ENCODE assay signal across 7 mouse cellular contexts in the genomic region with DNA sequence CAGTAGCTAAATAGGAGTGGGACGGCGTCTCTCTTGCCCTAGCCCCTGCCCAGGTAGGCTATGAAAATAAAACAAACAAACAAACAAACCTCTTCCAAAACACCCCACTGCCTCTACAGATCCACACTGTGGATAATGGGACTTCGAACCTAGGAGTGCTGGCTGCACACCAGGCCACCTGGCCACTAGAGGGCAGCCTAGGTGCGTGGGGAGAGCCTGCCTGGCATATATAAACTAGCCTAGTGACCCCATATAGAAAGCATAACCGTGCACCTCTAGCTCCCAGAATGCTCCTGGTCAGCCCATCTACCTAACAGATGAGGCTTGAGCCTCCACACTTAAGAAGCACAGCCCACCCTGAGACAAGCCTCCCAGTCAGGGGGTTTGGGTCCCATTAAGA. TPM values are rescaled to one million over a fixed set of nuclear protein-coding genes. Genes with fewer than 3 reads are reported as not detected.
DNase-seq lines count a peak whose midpoint lies in the region; ATAC-seq lines count a peak whose summit lies in the region.

No protein-coding gene starts in this region.

- no peaks in the 10 kb centered on the region for H3K9me3 ChIP-seq in forebrain, embryonic 13.5 days (replicated peaks)
- H3K9me3 ChIP-seq in hindbrain, embryonic 10.5 days = no peaks in the 10 kb centered on the region
- H3K9me3 ChIP-seq in limb, embryonic 11.5 days (ENCODE audit: control insufficient read depth, low read length) = no peaks in the 10 kb centered on the region
- no peaks in the 10 kb centered on the region for H3K9me3 ChIP-seq in midbrain, embryonic 13.5 days
- no peaks in the 10 kb centered on the region for H3K9me3 ChIP-seq in stomach, embryonic 15.5 days

- H3K4me1 ChIP-seq in forebrain, embryonic 13.5 days = peaks cover 47% of the 10 kb centered on the region
- H3K4me1 ChIP-seq in hindbrain, embryonic 10.5 days (replicated peaks) = peaks cover 84% of the 10 kb centered on the region
- 0 out of 2 replicates have a peak, but pooled peaks cover 2% of the 10 kb centered on the region for H3K4me1 ChIP-seq in limb, embryonic 11.5 days (ENCODE audit: control insufficient read depth, insufficient read depth, low read length)
- peaks cover 54% of the 10 kb centered on the region for H3K4me1 ChIP-seq in midbrain, embryonic 13.5 days (replicated peaks)
- H3K4me1 ChIP-seq in stomach, embryonic 15.5 days = peaks cover 23% of the 10 kb centered on the region

- DNase-seq in Muller cell, postnatal 12 days (ENCODE audit: inconsistent ontology term) = peak; percentile 36
- DNase-seq in c-Kit-positive CD71-positive TER-119-positive erythroid progenitor cells, embryonic 14.5 days (ENCODE audit: low spot score) = peak; percentile 72
- DNase-seq in hindbrain, embryonic 10.5 days (ENCODE audit: low spot score) = peak; percentile 68
- peak; percentile 82 for DNase-seq in limb, embryonic 11.5 days (ENCODE audit: low spot score)

- 32% methylated on average over 5 of the region's 5 CpGs for WGBS in forebrain, embryonic 13.5 days
- WGBS in hindbrain, embryonic 10.5 days = 38% methylated on average over 5 of the region's 5 CpGs
- whole genome bisulfite sequencing in limb, embryonic 11.5 days = 47% methylated on average over 5 of the region's 5 CpGs
- 42% methylated on average over 5 of the region's 5 CpGs for WGBS in midbrain, embryonic 13.5 days
- 36% methylated on average over 5 of the region's 5 CpGs for WGBS in stomach, embryonic 15.5 days

- H3K4me2 ChIP-seq in forebrain, embryonic 13.5 days = no peak overlapping the region
- no peak overlapping the region for H3K4me2 ChIP-seq in limb, embryonic 11.5 days (ENCODE audit: low read depth, severe bottlenecking)
- H3K4me2 ChIP-seq in midbrain, embryonic 13.5 days (replicated peaks) = no peak overlapping the region
- no peak overlapping the region for H3K4me2 ChIP-seq in stomach, embryonic 15.5 days

- ATAC-seq in forebrain, embryonic 13.5 days = no peak
- peak; percentile 44; the same call in 1 of the 2 replicates for ATAC-seq in limb, embryonic 11.5 days (ENCODE audit: insufficient number of reproducible peaks, low FRiP score, low TSS enrichment, low read depth)
- ATAC-seq in midbrain, embryonic 13.5 days = 0 out of 2 replicates have a peak, but pooled peaks have one; percentile 3
- peak; percentile 57; the same call in 1 of the 2 replicates for ATAC-seq in stomach, embryonic 15.5 days (ENCODE audit: insufficient read depth, low FRiP score, low read depth)

- H3K9ac ChIP-seq in forebrain, embryonic 13.5 days = no peak overlapping the region
- no peak overlapping the region for H3K9ac ChIP-seq in limb, embryonic 11.5 days (ENCODE audit: low read length)
- no peak overlapping the region for H3K9ac ChIP-seq in midbrain, embryonic 13.5 days (replicated peaks)
- no peak overlapping the region for H3K9ac ChIP-seq in stomach, embryonic 15.5 days

- no peaks in the 10 kb centered on the region for H3K27me3 ChIP-seq in forebrain, embryonic 13.5 days
- peaks cover 19% of the 10 kb centered on the region for H3K27me3 ChIP-seq in hindbrain, embryonic 10.5 days (ENCODE audit: insufficient read depth, poor library complexity, severe bottlenecking)
- H3K27me3 ChIP-seq in limb, embryonic 11.5 days (ENCODE audit: control insufficient read depth, insufficient read depth, low read length) = no peaks in the 10 kb centered on the region
- H3K27me3 ChIP-seq in midbrain, embryonic 13.5 days = peaks cover 19% of the 10 kb centered on the region; the same call in 1 of the 2 replicates
- no peaks in the 10 kb centered on the region for H3K27me3 ChIP-seq in stomach, embryonic 15.5 days (replicated peaks)

- no peak overlapping the region for H3K4me3 ChIP-seq in forebrain, embryonic 13.5 days
- H3K4me3 ChIP-seq in hindbrain, embryonic 10.5 days = peak overlapping the region; percentile 12; the same call in 1 of the 2 replicates
- no peak overlapping the region for H3K4me3 ChIP-seq in limb, embryonic 11.5 days (ENCODE audit: low read depth, low read length)
- H3K4me3 ChIP-seq in midbrain, embryonic 13.5 days (replicated peaks) = no peak overlapping the region
- no peak overlapping the region for H3K4me3 ChIP-seq in stomach, embryonic 15.5 days (replicated peaks)

- H3K36me3 ChIP-seq in forebrain, embryonic 13.5 days (ENCODE audit: poor library complexity, severe bottlenecking) = no peaks in the 10 kb centered on the region
- H3K36me3 ChIP-seq in hindbrain, embryonic 10.5 days = no peaks in the 10 kb centered on the region
- H3K36me3 ChIP-seq in limb, embryonic 11.5 days (ENCODE audit: control insufficient read depth, insufficient read depth, low read length) = no peaks in the 10 kb centered on the region
- H3K36me3 ChIP-seq in midbrain, embryonic 13.5 days = no peaks in the 10 kb centered on the region
- H3K36me3 ChIP-seq in stomach, embryonic 15.5 days = no peaks in the 10 kb centered on the region

- H3K27ac ChIP-seq in forebrain, embryonic 13.5 days = peak overlapping the region; percentile 92
- H3K27ac ChIP-seq in hindbrain, embryonic 10.5 days = peak overlapping the region; percentile 95
- no peak overlapping the region for H3K27ac ChIP-seq in limb, embryonic 11.5 days (replicated peaks; ENCODE audit: low read depth, low read length)
- H3K27ac ChIP-seq in midbrain, embryonic 13.5 days = peak overlapping the region; percentile 94
- H3K27ac ChIP-seq in stomach, embryonic 15.5 days = peak overlapping the region; percentile 90

RNA-seq across cellular contexts. Expression of gene Noxa1, which starts 32.3 kb away (rescaled TPM):
- polyA plus RNA-seq in forebrain, embryonic 13.5 days (2015; fragmentation: Nextera tagmentation; extraction: Ambion mirVana) = not detected in 2 replicates
- polyA plus RNA-seq in hindbrain, embryonic 10.5 days (2016; fragmentation: Nextera tagmentation; extraction: Ambion mirVana) = 0.22 and 0.38 TPM in 2 replicates
- 0.24 TPM in 1 of 2 replicates, not detected in the other for polyA plus RNA-seq in limb, embryonic 11.5 days (2014; fragmentation: Nextera tagmentation; extraction: Ambion mirVana)
- polyA plus RNA-seq in midbrain, embryonic 13.5 days (2015; fragmentation: Nextera tagmentation; extraction: Ambion mirVana) = 0.16 TPM in 1 of 2 replicates, not detected in the other
- 11.4 and 16.1 TPM in 2 replicates for polyA plus RNA-seq in stomach, embryonic 15.5 days (2015; fragmentation: Nextera tagmentation; extraction: Ambion mirVana)

RNA-seq across cellular contexts. Expression of gene Entpd8, which starts 47.1 kb away (rescaled TPM):
- polyA plus RNA-seq in forebrain, embryonic 13.5 days (2015; fragmentation: Nextera tagmentation; extraction: Ambion mirVana) = not detected in 2 replicates
- not detected in 2 replicates for polyA plus RNA-seq in hindbrain, embryonic 10.5 days (2016; fragmentation: Nextera tagmentation; extraction: Ambion mirVana)
- polyA plus RNA-seq in limb, embryonic 11.5 days (2014; fragmentation: Nextera tagmentation; extraction: Ambion mirVana) = not detected in 2 replicates
- not detected in 2 replicates for polyA plus RNA-seq in midbrain, embryonic 13.5 days (2015; fragmentation: Nextera tagmentation; extraction: Ambion mirVana)
- 2.5 and 2.8 TPM in 2 replicates for polyA plus RNA-seq in stomach, embryonic 15.5 days (2015; fragmentation: Nextera tagmentation; extraction: Ambion mirVana)

RNA-seq across cellular contexts. Expression of gene Nrarp, which starts 53.4 kb away (rescaled TPM):
- polyA plus RNA-seq in forebrain, embryonic 13.5 days (2015; fragmentation: Nextera tagmentation; extraction: Ambion mirVana) = 29.2 and 30.8 TPM in 2 replicates
- polyA plus RNA-seq in hindbrain, embryonic 10.5 days (2016; fragmentation: Nextera tagmentation; extraction: Ambion mirVana) = 77.4 and 108 TPM in 2 replicates
- 8.8 and 10.0 TPM in 2 replicates for polyA plus RNA-seq in limb, embryonic 11.5 days (2014; fragmentation: Nextera tagmentation; extraction: Ambion mirVana)
- 26.8 and 33.9 TPM in 2 replicates for polyA plus RNA-seq in midbrain, embryonic 13.5 days (2015; fragmentation: Nextera tagmentation; extraction: Ambion mirVana)
- 16.9 and 17.1 TPM in 2 replicates for polyA plus RNA-seq in stomach, embryonic 15.5 days (2015; fragmentation: Nextera tagmentation; extraction: Ambion mirVana)
